Comparison of ENCODE assay signal across 15 mouse cellular contexts in genomic region chr7:68386767-68387166, GRCm38 (mm10).
"Had no signal": no experiment of that assay in that cellular context is flagged by ENCODE, and none has a peak within 500 bp of the region (broad histone marks: within the 10 kb centered on the region; RNA-seq: fewer than 3 reads in every experiment).

No protein-coding gene starts in this region.

- H3K27ac ChIP-seq: neural tube, embryonic 12.5 days; neural tube, embryonic 13.5 days; neural tube, embryonic 15.5 days had no signal

- H3K4me3 ChIP-seq: neural tube, embryonic 12.5 days; neural tube, embryonic 13.5 days; neural tube, embryonic 15.5 days had no signal

- H3K27me3 ChIP-seq: neural tube, embryonic 12.5 days; neural tube, embryonic 13.5 days had no signal

- H3K36me3 ChIP-seq: neural tube, embryonic 12.5 days; neural tube, embryonic 13.5 days; neural tube, embryonic 15.5 days had no signal

- H3K9ac ChIP-seq: neural tube, embryonic 12.5 days; neural tube, embryonic 13.5 days; neural tube, embryonic 15.5 days had no signal

- H3K9me3 ChIP-seq: neural tube, embryonic 12.5 days; neural tube, embryonic 13.5 days; neural tube, embryonic 15.5 days had no signal

- H3K4me2 ChIP-seq: neural tube, embryonic 12.5 days; neural tube, embryonic 13.5 days; neural tube, embryonic 15.5 days had no signal

- DNase-seq: retina, postnatal 1 day; right cerebral cortex, adult 18-20 months; right cerebral cortex, postnatal 14 days; right cerebral cortex, postnatal 25 days; right cerebral cortex, postnatal 4 days; spleen, adult 18-20 months; thymus, adult 18-20 months; thymus, adult 2 months; thymus, postnatal 14 days; thymus, postnatal 25 days; thymus, postnatal 36 days; thymus, postnatal 4 days had no signal
